Mouse (Mus musculus) naive thymus-derived CD4-positive, alpha-beta T cell, adult 5 months (primary cell): ENCODE data around the gene Vmn1r123. TPM values are rescaled to one million over a fixed set of nuclear protein-coding genes. Genes with fewer than 3 reads are reported as not detected.

Source experiments
- polyA plus RNA-seq: library from polyadenylated mRNA; unstranded; fragments of 100-300 nt; shearing (Covaris generic); gene quantifications from one replicate; pipeline ENCODE4 v1.2.1, GENCODE M21; 2017

Gene Vmn1r123
- polyA plus RNA-seq = not detected

DNA sequence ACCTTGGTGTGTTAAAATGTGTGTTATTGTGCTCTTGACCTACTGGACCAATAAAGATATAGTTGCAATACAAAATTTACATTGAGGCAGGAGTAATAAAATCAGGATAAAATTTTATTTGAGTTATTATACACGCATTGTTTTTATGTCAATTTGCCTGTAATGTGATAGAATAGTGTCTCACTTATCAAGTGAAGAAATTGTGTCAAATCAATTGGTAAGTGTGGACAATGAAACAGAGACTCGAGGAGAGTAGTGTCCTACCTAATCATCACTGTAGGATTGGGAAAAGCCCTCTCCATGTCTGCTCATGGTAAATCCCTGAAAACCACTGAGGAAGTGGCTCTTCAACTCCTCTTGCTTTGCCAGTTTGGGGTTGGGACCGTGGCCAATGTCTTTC lies at the start of gene Vmn1r123:
Gene Vmn1r123, plus strand, starts transcription at position 301 of the 400 bp plus-strand sequence.

DNA sequence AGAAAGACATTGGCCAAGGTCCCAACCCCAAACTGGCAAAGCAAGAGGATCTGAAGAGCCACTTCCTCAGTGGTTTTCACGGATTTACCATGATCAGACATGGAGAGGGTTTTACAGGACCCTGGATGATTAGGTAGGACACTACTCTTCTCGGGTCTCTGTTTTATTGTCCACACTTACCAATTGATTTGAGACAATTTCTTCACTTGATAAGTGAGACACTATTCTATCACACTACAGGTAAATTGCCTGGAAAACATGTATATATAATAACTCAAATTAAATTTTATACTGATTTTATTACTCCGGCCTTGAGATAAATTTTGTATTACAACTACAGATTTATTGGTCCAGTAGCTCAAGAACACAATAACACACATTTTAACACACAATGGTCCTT lies 28.0 kb upstream of the Vmn1r123 start, which contains the start of gene Vmn1r122:
Gene Vmn1r122, minus strand, starts transcription at position 101 of the 400 bp plus-strand sequence.

DNA sequence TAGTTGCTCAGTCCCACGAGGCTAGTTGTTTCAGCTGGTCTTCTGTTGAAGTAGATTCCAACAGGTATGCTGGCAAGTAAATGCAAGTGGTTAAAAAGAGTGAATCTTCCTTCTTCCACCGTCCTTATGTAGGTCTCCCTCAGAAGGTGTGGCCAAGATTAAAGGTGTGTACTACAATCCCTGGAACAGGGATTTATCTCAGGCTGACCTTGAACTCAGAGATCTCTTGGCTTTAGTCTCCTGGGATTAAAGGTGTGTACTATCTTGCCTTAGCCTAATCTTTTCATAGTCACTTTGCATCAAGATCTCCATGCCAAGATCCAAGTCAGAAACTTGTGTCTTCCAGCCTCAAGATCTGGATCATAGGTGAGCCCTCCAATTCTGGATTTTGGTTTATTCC lies 28.3 kb downstream of the Vmn1r123 start, which contains the start of gene Gm5157:
Gene Gm5157, minus strand, starts transcription at position 101 of the 400 bp plus-strand sequence.

Other genes with a start within 250 kb of the Vmn1r123 start
- gene Vmn1r118, start 249.8 kb upstream of the Vmn1r123 start, polyA plus RNA-seq = not detected
- not detected for gene Vmn1r119, start 149.7 kb upstream of the Vmn1r123 start, polyA plus RNA-seq
- gene Vmn1r120, start 108.4 kb upstream of the Vmn1r123 start, polyA plus RNA-seq = not detected
- gene Vmn1r121, start 63.7 kb upstream of the Vmn1r123 start, polyA plus RNA-seq = not detected
- gene Vmn1r122, start 28.1 kb upstream of the Vmn1r123 start, polyA plus RNA-seq = not detected
- not detected for gene Gm5157, start 28.2 kb downstream of the Vmn1r123 start, polyA plus RNA-seq
- gene Vmn1r124, start 98.4 kb downstream of the Vmn1r123 start, polyA plus RNA-seq = not detected
- gene Vmn1r125, start 110.0 kb downstream of the Vmn1r123 start, polyA plus RNA-seq = not detected
- gene Vmn1r126, start 139.3 kb downstream of the Vmn1r123 start, polyA plus RNA-seq = 0.41 TPM
- not detected for gene Vmn1r127, start 157.7 kb downstream of the Vmn1r123 start, polyA plus RNA-seq
- gene Vmn1r128, start 187.2 kb downstream of the Vmn1r123 start, polyA plus RNA-seq = not detected
- not detected for gene Vmn1r129, start 199.1 kb downstream of the Vmn1r123 start, polyA plus RNA-seq